Mouse (Mus musculus): Measurements from ENCODE around the gene Tfip11.
"Not testable (repeated sequence)": the region's sequence is repeated elsewhere in the genome, so short reads cannot be mapped to it uniquely, and the experiment has no call there.

The Tfip11 gene

DNA sequence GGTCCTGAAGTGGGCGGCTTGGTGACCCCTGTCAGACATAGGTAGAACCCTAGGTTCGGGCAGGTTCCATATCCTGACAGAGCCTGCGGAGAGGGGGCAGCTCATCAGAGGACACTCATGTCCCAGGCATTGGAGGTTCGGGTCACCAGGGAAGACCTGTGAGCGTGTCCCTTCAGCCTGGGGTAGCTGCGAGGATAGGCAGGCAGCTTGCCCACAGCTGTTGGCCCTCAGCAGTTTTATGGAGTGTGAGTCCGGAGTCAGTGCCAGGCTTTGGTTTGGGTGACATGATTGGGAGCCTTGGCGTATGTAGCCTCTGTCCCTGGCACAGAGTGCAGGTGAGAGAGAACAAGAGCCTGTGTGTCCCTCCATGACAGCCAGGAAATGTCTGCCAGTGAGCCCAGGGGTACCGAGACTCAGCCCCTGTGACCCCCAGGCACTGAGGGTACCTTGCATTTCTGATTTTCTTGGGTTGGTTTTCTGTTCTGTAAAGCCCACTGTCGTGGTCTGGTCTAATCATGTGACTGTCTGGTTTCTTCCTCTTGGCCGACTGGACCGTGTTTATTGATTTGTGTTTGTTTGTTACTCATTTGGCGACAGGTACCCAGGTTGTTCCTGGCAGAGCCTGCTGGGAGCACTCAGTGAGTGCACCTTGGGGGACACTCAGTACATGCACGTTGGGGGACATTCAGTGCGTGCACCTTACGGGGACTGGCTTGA lies 36.2 kb upstream of the Tfip11 start:
- no peak for DNase-seq (ENCODE audit: extremely low read depth, low read depth, low spot score)

DNA sequence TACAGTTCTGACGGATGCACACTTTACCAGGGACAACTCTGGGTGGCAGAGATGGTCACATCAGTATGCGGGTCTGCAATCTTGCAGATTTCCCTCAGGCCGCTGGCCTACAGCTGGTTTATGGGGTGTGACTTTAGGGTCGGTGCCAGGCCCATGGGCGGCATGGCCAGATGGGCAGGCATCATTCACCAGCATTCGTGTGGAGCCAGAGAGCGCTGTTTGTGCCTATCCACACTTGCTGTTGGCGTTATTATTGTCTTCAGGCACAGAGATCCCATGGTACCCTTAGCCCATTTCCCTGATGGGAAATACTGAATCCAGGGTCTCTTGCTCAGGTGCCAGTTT lies 35.6 kb upstream of the Tfip11 start:
- no peak for DNase-seq (ENCODE audit: extremely low read depth, low read depth, low spot score)

DNA sequence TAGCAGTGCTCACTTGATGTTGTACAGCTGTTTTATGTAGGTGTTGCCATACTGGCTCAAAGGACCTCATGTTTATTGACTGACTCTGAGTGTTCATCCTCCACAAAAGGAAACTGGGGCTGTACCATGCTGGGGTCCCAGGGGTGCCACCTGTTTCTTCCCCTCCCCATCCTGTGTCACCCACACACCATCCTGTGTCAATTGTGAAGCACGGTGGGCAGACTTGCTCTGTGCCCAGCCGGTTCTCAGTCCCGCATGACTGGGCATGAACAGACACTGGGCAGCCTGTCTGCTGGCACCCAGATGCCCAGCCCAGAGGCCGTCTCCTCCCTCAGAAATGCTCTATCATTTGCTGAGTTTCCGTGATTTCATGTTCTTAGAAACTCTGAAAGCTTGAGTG lies 34.3 kb upstream of the Tfip11 start:
- DNase-seq (ENCODE audit: extremely low read depth, low read depth, low spot score), result no peak

DNA sequence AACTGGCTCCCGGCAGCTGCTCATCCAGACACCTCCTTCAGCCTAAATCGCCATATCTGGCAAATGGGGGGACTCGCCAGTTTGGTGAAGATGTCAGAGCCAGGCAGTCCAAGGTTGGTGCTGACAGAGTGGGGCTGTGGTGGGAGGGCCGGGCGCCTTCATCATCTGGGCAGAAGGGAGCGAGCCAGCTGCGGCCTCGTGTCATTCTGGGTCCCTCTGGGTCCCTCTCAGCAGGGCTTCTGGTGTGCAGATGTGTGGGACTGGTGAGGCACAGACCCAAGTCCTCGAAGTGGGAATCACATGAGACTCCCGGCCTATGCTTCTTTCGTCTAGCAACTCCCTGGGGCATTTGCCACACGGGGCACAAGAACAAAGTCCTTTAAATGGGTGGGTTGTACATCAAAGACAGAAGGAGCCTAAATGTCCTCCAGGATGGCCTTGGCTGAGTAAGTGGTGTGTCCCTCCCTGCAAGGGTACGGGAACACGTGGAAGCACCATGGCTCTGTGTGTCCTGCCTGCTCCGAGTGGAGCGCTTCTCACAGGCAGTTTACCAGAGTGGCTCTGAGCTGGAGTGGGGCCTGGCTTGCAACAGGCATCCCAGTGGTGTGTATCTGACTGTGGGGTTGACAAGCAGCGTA lies 33.7 kb upstream of the Tfip11 start:
- no peak for DNase-seq (ENCODE audit: extremely low read depth, low read depth, low spot score)

DNA sequence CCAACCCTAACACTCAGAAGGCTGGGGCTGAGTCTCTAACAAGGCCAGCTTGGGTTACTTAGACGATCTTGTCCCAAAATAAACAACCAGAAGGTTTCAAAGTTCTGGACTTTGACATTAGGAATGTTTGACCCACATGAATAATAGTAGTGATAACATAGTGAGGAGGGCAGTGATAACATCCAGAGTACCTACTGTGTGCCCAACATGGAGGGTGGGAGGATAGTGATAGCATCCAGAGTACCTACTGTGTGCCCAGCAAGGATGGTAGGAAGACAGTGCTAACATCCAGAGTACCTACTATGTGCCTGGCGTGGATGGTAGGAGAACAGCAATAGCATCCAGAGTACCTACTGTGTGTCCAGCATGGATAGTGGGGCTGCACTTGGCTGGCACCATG lies 32.4 kb upstream of the Tfip11 start:
- DNase-seq (ENCODE audit: extremely low read depth, low read depth, low spot score), result no peak

DNA sequence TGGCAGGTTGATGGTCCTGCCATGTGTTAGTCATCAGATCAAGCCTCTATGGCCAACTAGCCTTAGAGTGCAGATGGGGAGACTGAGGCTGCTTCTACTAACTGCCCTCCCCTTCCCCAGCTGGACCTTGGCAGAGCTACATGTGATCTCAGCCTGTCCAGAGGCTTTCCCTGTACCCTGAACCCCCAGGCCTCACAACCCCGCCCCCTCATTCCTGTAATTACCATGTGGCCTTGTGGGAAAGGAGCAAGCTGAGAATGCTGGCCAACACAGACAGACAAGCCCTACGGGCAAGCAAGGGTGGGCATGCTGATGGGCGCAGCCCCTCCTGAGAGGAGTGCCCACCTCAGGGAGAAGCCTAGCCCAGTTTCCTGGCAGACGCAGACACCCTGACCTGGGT lies 31.5 kb upstream of the Tfip11 start:
- no peak for DNase-seq (ENCODE audit: extremely low read depth, low read depth, low spot score)

DNA sequence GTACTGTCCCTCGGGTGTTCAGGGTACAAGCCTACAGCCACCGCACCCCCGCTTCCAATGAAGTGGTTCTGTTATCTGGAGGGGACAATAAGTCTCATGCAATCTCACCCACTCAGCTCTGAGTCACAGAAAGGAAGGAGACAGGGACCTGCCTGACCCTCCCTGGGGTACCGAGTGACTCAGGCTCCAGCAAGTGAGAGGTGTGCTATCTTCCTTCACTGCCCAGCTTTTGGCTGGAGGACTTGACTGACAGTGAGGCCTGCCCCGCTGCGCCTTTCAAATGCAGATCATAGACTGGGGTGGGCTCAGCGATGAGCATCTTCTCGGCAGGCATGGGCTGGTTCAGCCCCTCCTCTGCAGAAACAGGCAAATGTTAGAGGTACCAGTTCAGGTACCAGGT lies 31.0 kb upstream of the Tfip11 start:
- no peak for DNase-seq (ENCODE audit: extremely low read depth, low read depth, low spot score)

DNA sequence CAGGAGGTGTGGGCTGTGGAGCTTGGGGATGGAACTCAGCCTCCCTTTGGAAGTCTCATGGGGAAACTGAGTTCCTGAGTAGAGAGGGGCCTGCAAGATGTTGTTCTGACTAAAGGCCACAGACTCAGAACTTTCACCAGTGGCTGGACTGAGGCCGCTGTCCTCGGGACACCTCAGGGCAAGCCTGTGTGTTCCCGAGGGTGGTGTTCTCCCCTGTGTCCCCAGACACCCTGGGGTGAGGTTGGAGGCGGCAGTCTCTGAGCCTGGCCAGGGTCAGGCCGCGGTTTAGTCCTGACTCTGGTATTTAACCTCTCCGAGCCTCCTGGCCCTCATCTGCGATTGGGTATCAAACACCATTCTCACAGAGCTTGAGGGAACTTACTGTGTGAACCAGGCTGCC lies 30.6 kb upstream of the Tfip11 start:
- no peak for DNase-seq (ENCODE audit: extremely low read depth, low read depth, low spot score)

DNA sequence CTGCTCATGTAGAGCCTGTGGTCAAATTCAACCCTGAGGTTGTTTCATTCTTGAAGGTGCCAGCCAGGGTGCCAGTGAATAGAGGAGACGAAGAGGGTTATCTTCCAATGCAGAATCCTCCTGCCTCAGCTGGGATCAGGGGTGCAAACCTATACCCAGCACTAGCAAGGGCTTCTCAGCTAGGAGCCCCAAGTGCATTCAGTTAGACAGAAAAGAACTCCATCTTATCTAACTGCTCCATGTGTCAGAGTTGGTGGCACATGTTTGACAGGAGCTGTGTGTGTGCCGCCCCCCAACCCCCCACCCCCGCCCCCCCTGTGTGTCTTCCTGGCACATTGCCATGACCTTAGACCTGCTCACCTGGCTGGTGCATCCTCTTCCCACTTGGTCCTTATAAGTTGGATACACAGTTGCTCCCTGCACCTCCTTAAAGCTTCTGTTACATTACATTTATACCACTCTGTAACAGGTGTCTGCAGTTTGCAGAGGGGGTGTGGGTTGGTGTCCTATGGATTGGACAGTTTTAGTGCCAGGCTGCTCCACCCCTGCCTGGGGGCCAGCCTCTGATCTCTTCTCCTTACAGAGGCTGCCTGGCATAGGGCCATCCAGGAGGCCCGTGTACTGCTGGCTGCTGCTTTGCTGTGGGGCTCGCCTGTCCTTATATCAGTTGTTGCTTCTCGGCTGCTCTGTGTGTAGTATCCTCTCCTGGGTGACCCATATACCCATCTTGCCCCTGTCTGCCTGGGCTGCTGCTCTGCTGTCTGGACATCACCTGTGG lies 29.6 kb upstream of the Tfip11 start:
- no peak for DNase-seq (ENCODE audit: extremely low read depth, low read depth, low spot score)

DNA sequence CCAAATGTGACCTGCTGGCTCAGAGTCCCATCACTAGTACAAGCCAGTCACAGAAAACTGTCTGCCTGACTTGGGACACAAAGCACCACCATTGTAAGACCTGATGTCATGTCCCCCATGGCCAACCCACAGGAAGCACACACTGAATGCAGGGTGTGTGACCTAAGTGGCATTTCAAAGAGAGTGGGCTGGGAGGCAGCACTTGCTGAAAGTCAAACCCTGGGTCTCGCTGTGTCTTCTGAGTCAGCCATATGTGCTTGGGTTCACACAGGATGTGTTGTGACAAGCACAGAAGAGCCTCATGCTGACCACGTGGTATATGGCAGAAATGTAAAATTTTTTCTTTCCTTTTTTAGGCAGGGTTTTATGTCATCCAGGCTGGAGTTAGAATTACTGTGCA lies 28.9 kb upstream of the Tfip11 start:
- no peak for DNase-seq (ENCODE audit: extremely low read depth, low read depth, low spot score)

DNA sequence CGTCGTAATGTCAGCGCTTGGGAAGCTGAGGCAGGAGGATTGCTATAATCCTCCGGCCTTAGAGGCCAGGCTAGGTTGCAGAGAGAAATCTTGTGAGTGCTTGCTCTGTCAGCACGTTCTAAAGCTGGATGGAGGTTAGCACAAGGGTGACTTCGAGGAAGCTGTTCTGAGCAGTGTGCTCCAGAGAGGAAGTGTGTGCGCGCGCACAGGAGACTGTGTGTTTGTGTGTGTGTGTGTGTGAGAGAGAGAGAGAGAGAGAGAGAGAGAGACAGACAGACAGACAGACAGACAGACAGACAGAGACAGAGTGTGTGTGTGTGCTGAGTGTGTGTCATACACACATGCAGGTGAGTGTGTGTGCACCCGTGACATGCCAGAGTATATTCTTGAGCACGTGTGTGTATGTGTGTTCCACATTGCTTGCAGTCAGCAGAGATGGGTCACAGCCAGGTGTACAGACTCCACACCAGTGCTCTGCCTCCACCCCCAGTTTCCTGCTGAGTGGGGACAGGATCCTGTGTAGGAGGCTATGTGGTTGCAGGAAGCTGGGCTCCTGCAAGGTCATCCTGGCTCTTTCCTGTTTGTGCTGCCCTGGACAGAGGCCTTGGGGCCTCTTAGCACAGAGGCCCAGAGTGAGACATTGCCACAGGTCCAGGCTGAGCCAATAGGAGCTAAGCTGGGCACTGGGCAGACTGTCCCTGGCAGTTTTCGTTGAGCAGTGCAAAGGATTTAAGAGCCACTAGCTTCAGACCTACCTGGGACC lies 27.8 kb upstream of the Tfip11 start:
- DNase-seq (ENCODE audit: extremely low read depth, low read depth, low spot score), result no peak

DNA sequence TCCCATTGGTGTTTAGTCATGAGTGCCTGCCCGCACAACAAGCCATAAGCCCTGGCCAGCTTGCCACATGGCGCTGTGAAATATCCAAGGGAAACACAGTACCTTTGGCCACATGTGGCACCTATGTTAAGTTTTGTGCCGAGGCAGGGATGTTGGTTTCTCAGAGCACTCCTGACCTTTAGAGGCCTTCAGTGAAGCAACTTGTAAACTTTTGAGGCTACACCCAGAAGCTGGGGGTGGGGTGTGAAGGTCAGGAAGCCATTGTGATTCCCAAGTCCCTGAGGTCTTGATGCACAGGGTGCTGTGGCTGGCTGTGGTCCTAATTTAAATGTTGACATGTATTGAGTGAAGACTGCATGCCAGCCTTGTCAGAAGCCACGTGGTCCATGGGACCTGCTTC lies 26.8 kb upstream of the Tfip11 start:
- DNase-seq (ENCODE audit: extremely low read depth, low read depth, low spot score), result no peak

DNA sequence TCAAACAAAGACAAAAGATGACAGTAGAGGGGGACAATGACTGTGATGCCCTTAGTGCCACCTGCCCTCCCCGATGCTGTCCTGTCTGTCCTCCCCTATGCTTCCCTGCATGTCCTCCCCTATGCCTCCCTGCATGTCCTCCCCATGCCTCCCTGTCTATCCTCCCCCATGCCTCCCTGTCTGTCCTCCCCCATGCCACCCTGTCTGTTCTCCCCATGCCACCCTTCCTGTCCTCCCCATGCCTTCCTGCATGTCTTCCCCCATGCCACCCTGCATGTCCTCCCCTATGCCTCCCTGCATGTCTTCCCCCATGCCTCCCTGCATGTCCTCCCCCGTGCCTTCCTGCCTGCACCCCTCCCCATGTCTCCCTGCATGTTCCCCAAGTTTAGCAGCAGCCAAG lies 26.0 kb upstream of the Tfip11 start:
- no peak for DNase-seq (ENCODE audit: extremely low read depth, low read depth, low spot score)

DNA sequence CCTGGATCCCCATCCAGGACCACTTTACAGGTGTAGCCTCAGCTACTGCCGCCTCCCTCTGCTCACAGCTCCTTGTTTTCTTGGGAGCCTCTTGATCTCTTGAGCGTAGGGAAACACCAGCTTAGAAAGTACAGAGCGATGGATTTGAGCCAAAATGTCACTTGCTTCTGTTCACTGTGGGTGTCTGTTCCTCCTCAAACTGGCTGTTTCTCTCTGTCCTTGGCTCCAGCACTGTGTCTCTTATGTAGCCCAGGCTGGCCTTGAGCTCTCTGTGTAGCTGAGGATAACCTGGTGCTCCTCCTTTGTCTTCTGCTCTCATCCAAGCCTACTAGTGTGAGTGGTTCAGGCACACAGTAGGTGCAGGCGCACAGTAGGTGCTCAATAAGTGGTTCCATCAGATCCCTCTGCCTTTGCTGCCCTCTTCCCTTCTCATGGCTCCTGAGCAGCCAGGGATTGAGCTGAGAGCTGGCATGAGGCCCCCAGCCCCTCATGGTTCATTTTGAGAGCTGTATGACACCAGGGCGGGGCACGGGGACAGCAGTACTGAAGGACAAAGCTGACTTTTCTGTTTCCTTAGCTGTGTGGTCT lies 25.3 kb upstream of the Tfip11 start:
- no peak for DNase-seq (ENCODE audit: extremely low read depth, low read depth, low spot score)

DNA sequence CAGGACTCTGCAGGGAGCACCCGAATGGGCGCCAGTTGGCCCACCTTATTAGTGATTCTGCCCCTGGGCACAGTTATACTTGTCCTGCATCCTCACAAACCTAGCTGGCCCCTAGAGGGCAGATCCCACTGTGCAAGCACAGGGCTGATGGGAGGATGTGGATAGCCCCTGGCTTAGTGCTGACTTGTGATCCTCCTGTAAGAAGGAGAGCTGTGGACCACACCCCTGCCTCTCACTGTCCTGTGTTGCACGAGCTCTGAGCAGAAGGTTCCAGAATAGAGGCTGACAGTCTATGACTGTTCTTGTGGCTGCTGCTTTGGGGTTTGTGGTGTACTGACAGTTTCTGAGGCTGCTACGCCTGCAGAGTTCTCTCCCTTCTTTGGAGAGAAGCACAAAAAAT lies 24.5 kb upstream of the Tfip11 start:
- DNase-seq (ENCODE audit: extremely low read depth, low read depth, low spot score), result no peak

DNA sequence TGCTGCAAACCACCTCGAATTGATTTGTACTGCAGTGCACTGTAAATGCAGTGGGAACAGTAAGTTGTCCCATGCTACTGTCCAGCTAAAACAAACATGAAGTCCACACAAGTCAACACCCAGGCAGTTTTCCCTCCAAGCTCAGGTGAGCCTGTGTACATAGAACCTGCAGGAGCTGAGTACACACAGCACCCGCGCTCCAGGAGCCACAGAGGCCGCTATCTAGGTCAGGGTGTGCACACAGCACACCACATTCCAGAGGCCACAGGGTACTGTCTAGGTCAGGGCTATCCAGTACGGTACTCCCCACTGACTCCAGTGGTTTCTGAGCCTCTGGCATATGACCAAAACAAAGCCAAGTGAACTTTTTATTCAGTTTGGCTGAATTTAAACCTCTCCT lies 23.8 kb upstream of the Tfip11 start:
- DNase-seq (ENCODE audit: extremely low read depth, low read depth, low spot score), result no peak

DNA sequence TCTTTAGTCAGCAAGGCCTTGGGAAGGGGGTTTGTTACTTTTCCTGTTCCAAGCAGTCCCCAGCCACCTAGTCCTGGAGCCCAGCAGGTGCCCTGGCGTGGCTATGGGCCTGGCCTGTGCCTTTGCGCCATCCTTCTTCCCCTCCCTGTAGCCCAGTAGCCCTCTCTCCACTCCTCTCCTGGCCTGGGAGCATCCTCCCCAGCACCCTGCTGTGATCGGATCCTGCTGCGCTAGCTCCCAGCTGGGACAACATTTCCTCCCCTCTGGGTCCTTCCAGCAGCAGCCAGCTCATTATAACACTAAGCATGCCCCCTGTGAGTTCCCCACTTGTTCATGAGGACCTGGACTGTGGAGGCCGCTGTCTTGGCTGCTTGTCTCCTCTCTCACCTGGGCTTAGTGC lies 20.3 kb upstream of the Tfip11 start:
- no peak for DNase-seq (ENCODE audit: extremely low read depth, low read depth, low spot score)

DNA sequence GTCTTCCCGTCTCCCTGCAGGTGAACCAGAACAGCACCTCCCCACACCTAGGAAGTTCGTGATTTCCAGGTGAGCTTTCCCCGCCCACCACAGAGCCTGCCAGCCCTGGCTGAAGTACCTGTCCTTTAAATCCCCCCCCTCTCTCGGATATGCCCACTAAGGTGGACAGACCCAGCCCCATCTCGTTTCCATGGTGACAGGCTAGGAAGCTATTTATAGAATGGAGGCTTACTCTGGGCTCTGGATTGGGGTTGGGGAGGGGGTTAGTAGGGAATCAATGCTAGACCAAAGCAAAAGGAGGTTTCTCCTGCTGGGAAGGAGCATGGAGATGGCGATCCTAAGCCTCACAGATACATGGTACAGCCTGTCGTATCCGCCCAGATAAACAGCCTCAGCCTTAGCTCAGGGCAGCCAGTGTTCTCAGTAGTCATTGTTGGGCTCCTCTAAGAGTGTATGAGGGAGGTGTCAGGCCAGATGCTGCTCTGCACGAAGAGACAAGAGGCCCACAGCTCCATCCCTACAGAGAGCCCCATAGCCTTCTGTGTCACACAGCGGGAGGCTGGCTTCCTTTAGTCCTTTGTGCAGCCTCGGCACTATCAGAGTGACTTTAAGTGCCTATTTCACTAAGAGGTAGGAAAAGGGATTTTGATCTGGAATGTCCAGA lies 12.8 kb upstream of the Tfip11 start:
- no peak for DNase-seq (ENCODE audit: extremely low read depth, low read depth, low spot score)

DNA sequence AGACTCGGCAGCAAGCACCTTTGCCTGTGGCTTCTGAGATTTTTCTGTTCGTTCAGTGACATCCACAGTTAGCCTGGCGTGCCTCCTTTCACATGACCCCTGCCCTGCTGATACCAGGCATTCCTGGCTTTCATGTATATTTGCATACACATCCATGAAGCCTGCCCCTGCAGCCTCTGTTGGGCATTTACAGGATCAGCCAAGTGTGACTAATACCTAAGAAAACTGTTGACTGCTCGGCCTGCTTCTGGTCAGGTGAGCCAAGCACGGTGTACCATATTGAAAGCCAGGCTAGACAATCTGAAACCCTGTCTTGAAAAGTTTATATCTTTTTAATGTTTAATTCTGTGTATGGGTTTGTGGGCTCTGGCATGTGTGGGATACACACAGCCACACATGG lies 9.7 kb upstream of the Tfip11 start:
- no peak for DNase-seq (ENCODE audit: extremely low read depth, low read depth, low spot score)

DNA sequence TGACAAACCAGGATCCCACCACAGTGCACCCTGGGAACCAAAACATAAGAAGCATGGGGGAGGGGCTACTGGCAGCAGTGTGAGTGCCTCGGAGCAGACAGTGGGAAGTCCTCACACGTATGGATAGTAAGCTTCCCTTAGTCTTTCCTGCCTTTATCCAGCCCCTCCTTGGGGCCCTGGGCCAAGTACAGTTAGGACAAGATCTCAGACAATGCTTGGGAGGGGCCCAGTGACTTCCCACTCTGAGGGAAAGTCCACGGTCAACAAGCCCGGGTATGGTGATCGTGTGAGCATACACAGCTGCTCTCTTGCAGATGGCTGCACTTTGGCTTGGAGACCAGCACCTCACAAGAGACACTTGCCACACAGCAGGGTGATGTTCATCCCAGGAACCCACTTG lies 8.8 kb upstream of the Tfip11 start:
- no peak for DNase-seq (ENCODE audit: extremely low read depth, low read depth, low spot score)

DNA sequence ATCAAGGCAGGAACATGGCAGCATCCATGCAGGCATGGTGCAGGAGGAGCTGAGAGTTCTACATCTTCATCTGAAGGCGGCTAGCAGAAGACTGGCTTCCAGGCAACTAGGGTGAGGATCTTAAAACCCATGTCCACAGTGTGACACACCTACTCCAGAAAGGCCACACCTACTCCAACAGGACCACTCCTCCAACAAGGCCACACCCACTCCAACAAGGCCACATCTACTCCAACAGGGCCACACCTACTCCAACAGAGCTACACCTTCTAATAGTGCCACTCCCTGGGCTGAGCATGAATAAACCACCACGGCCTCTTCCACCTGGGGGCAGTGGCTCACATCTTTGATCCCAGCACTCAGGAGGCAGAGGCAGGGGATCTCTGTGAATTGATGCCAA lies 6.8 kb upstream of the Tfip11 start:
- DNase-seq (ENCODE audit: extremely low read depth, low read depth, low spot score), result not testable (repeated sequence)

All from fat pad, adult 2 months (tissue).